Mouse (Mus musculus) liver, embryonic 18 days (tissue): Measurements from ENCODE around the gene Ly6g6f. TPM values are rescaled to one million over a fixed set of nuclear protein-coding genes. Genes with fewer than 3 reads are reported as not detected.

ENCODE experiments used
- polyA plus RNA-seq: library from polyadenylated mRNA; depleted of rRNA; stranded (reverse); fragments of >200 nt; gene quantifications from 2 replicates; pipeline ENCODE4 v1.2.3, GENCODE M21; 2012; rRNA removed

Ly6g6f gene
- polyA plus RNA-seq, 1 experiment: 4.7 TPM

DNA sequence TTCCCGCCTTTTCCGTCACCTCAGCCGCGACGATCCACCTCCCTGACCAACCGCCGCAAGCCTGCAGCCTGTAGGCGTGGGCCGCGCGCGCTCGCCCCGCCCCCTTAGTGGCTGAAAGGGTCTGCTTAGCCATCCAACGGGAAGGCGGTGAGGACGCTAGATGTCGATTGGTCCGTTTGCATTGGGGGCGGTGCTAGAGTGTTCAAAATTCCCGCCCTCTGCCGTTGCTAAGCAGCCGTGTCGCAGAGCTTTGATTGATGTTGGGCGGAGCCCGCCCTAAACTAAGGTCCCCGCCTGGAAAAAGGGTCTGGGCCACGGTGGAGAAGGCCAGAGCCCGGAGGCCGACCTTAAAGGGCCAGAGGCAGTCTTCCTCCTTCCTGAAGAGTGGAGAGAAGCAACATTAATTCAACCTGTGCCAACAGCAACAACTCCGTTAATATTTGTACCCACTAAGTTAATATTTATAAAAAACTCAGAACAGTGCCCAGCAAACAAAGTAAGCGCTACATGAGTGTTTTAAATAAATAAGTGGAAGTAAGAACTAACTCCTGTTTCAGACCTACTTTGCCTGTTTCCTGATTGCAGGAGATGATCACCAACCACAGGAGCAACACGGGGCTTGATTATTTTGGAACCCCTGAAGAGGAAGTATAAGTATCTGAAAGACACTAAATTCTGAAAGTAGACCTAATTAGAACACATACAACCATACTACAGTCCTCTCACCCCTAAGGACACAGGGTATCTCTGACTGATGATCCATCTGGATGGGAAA is 38.5 kb downstream of the Ly6g6f start, which contains the start of gene Msh5:
TSS of gene Msh5 (minus strand) at position 65 of the 775 bp plus-strand sequence.

Other genes with a start within 250 kb of the Ly6g6f start
- 12.4 and 13.7 TPM in 2 replicates for gene Stk19, start 248.7 kb downstream of the Ly6g6f start, polyA plus RNA-seq
- 16.6 and 19.9 TPM in 2 replicates for gene Dxo, start 248.6 kb downstream of the Ly6g6f start, polyA plus RNA-seq
- 18.6 and 23.0 TPM in 2 replicates for gene Skiv2l, start 235.4 kb downstream of the Ly6g6f start, polyA plus RNA-seq
- gene Nelfe, start 235.2 kb downstream of the Ly6g6f start, polyA plus RNA-seq: 26.7 and 28.4 TPM in 2 replicates
- 687 and 748 TPM in 2 replicates for gene Cfb, start 223.1 kb downstream of the Ly6g6f start, polyA plus RNA-seq
- gene Zbtb12, start 206.1 kb downstream of the Ly6g6f start, polyA plus RNA-seq: 4.8 and 6.3 TPM in 2 replicates
- gene Gm20547, start 203.6 kb downstream of the Ly6g6f start, polyA plus RNA-seq: 0.04 and 0.05 TPM in 2 replicates
- 36.4 and 36.8 TPM in 2 replicates for gene C2, start 187.3 kb downstream of the Ly6g6f start, polyA plus RNA-seq
- gene Ehmt2, start 187.1 kb downstream of the Ly6g6f start, polyA plus RNA-seq: 30.4 and 37.6 TPM in 2 replicates
- gene Slc44a4, start 171.1 kb downstream of the Ly6g6f start, polyA plus RNA-seq: 3.8 and 5.8 TPM in 2 replicates
- gene Neu1, start 154.4 kb downstream of the Ly6g6f start, polyA plus RNA-seq: 21.1 and 21.2 TPM in 2 replicates
- gene Hspa1b, start 126.4 kb downstream of the Ly6g6f start, polyA plus RNA-seq: 3.1 and 3.3 TPM in 2 replicates
- gene Gm20481, start 115.7 kb downstream of the Ly6g6f start, polyA plus RNA-seq: not detected in 2 replicates
- gene Hspa1a, start 113.5 kb downstream of the Ly6g6f start, polyA plus RNA-seq: 1.9 and 2.5 TPM in 2 replicates
- 0.06 and 0.07 TPM in 2 replicates for gene Hspa1l, start 112.9 kb downstream of the Ly6g6f start, polyA plus RNA-seq
- gene Lsm2, start 103.7 kb downstream of the Ly6g6f start, polyA plus RNA-seq: 64.3 and 69.6 TPM in 2 replicates
- gene Vars, start 84.6 kb downstream of the Ly6g6f start, polyA plus RNA-seq: 42.1 and 47.2 TPM in 2 replicates
- 0.17 and 0.23 TPM in 2 replicates for gene Vwa7, start 69.0 kb downstream of the Ly6g6f start, polyA plus RNA-seq
- gene Sapcd1, start 57.6 kb downstream of the Ly6g6f start, polyA plus RNA-seq: 4.3 and 5.0 TPM in 2 replicates
- 7.7 and 8.5 TPM in 2 replicates for gene Msh5, start 38.9 kb downstream of the Ly6g6f start, polyA plus RNA-seq
- 88.4 and 92.7 TPM in 2 replicates for gene Clic1, start 35.6 kb downstream of the Ly6g6f start, polyA plus RNA-seq
- gene Ddah2, start 26.6 kb downstream of the Ly6g6f start, polyA plus RNA-seq: 13.9 and 14.9 TPM in 2 replicates
- gene Ly6g6c, start 20.2 kb downstream of the Ly6g6f start, polyA plus RNA-seq: 0.06 TPM in 1 of 2 replicates, not detected in the other
- gene Mpig6b, start 19.4 kb downstream of the Ly6g6f start, polyA plus RNA-seq: 1.5 and 1.9 TPM in 2 replicates
- 0.28 and 0.30 TPM in 2 replicates for gene Ly6g6e, start 8.7 kb downstream of the Ly6g6f start, polyA plus RNA-seq
- 0.71 and 0.79 TPM in 2 replicates for gene Ly6g6d, start 7.5 kb downstream of the Ly6g6f start, polyA plus RNA-seq
- gene Abhd16a, start 3.7 kb upstream of the Ly6g6f start, polyA plus RNA-seq: 32.1 and 32.4 TPM in 2 replicates
- not detected in 2 replicates for gene Ly6g5c, start 22.7 kb upstream of the Ly6g6f start, polyA plus RNA-seq
- 0.46 and 0.64 TPM in 2 replicates for gene Ly6g5b, start 29.8 kb upstream of the Ly6g6f start, polyA plus RNA-seq
- 8.0 and 8.7 TPM in 2 replicates for gene Gpank1, start 35.8 kb upstream of the Ly6g6f start, polyA plus RNA-seq
- gene Csnk2b, start 36.4 kb upstream of the Ly6g6f start, polyA plus RNA-seq: 84.1 and 85.2 TPM in 2 replicates
- 1.8 and 2.0 TPM in 2 replicates for gene D17H6S53E, start 40.8 kb upstream of the Ly6g6f start, polyA plus RNA-seq
- gene Apom, start 46.4 kb upstream of the Ly6g6f start, polyA plus RNA-seq: 464 and 524 TPM in 2 replicates
- gene Bag6, start 49.6 kb upstream of the Ly6g6f start, polyA plus RNA-seq: 37.8 and 48.6 TPM in 2 replicates
- 42.6 and 57.5 TPM in 2 replicates for gene Prrc2a, start 79.3 kb upstream of the Ly6g6f start, polyA plus RNA-seq
- gene Aif1, start 90.5 kb upstream of the Ly6g6f start, polyA plus RNA-seq: 10.5 and 12.9 TPM in 2 replicates
- gene Lst1, start 102.8 kb upstream of the Ly6g6f start, polyA plus RNA-seq: 69.9 and 71.0 TPM in 2 replicates
- 5.2 and 5.9 TPM in 2 replicates for gene Ltb, start 108.8 kb upstream of the Ly6g6f start, polyA plus RNA-seq
- gene Tnf, start 116.4 kb upstream of the Ly6g6f start, polyA plus RNA-seq: 1.4 TPM in 2 replicates
- 0.06 TPM in 1 of 2 replicates, not detected in the other for gene Lta, start 119.7 kb upstream of the Ly6g6f start, polyA plus RNA-seq
- gene Gm16181, start 135.2 kb upstream of the Ly6g6f start, polyA plus RNA-seq: 0.08 and 0.26 TPM in 2 replicates
- gene Atp6v1g2, start 148.1 kb upstream of the Ly6g6f start, polyA plus RNA-seq: 2.0 and 2.3 TPM in 2 replicates
- gene Nfkbil1, start 150.2 kb upstream of the Ly6g6f start, polyA plus RNA-seq: 5.1 and 5.4 TPM in 2 replicates
- gene Ddx39b, start 156.1 kb upstream of the Ly6g6f start, polyA plus RNA-seq: 170 and 199 TPM in 2 replicates
- 108 and 132 TPM in 2 replicates for gene H2-D1, start 177.1 kb upstream of the Ly6g6f start, polyA plus RNA-seq
- 0.06 TPM in 2 replicates for gene H2-Q1, start 234.8 kb upstream of the Ly6g6f start, polyA plus RNA-seq